Mouse (Mus musculus) skeletal muscle tissue, adult 2 months (tissue): Measurements from ENCODE around the gene Smarca2.
"Not testable (repeated sequence)": the region's sequence is repeated elsewhere in the genome, so short reads cannot be mapped to it uniquely, and the experiment has no call there.

Experiments used
- DNase-seq: peaks from one replicate; pipeline ENCODE4 v3.0.0-alpha.2; 2012; ENCODE audit warnings: low read depth, low spot score

The Smarca2 gene

GRCm38 (mm10) chr19:26616271-26616670 lies 11.4 kb downstream of the Smarca2 start:
- no peak for DNase-seq

DNA sequence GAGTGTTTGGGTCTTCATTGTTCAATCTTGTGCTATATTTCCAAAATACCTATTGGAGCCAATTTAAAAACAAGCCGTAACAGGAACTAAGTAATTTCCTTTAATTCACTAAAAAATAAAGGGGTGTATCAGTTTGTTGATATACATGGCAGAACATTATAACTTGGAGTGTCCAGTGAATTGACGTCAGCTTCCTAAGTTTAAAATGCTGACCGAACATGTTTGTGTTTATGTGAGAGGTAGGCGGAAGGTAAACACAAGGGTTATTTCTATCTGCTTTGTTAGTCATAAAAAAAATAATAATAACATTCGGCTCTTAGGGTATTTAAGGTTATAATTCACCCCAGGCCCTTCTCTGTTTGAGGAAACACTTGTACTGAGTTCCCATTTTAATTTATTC lies 12.4 kb downstream of the Smarca2 start:
- no peak for DNase-seq

DNA sequence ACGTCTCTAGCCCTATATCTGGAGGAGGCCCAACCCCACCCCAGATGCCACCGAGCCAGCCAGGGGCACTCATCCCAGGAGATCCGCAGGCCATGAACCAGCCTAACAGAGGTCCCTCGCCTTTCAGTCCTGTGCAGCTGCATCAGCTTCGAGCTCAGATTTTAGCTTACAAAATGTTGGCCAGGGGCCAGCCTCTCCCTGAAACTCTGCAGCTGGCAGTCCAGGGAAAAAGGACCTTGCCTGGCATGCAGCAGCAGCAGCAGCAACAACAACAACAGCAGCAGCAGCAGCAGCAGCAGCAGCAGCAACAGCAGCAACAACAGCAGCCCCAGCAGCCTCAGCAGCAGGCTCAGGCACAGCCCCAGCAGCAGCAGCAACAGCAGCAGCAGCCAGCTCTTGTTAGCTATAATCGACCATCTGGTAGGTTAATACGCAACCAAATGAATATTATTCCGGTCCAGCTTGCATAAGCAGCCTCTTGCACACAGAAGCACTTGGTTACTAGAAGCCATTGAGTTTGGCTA lies 25.9 kb downstream of the Smarca2 start:
- no peak for DNase-seq

- no peak for DNase-seq
These were observed 27.4 kb downstream of the Smarca2 start for GRCm38 (mm10) chr19:26632228-26632627.

- no peak for DNase-seq
These were observed 35.7 kb downstream of the Smarca2 start for GRCm38 (mm10) chr19:26640556-26640955.

DNA sequence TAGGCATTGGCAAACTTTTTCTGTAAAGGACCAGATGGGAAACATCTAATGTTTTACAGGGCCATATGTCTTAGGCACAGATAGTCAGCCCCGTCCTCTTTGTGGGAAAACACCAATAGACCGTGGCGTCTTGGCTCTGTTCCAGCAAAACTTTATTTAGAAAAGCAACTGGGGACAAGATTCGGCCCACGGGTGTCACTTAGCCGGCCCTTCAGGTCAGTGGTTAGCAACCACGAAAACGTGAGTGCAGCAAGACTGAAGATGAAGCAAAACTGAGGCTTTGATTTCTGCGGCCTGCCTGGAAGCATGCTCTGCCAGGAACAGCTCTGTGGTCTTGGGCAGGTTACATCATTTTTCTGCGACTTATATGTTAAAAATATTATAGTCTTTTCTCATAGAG lies 36.4 kb downstream of the Smarca2 start:
- DNase-seq, result no peak

DNA sequence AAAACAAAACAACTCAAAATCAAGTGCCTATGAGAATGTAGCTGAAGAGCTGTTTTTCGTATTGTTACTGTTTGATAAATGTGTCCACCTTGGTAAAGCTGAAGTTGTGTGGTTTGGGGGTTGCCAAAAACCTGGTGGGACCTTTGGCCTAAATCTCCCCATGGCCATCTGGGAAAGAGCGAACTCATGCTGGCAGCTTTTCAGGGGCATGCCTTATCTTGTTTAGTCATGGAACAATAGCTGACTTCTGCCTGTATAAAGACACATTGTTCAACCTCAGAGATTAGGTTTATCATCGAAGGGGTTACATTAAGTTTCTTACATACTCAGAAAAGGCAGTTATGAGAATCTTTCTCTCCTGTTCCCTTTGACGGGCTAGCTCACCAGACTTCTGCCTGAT lies 38.2 kb downstream of the Smarca2 start:
- no peak for DNase-seq

GRCm38 (mm10) chr19:26643936-26644335 lies 39.1 kb downstream of the Smarca2 start:
- DNase-seq, result no peak

DNA sequence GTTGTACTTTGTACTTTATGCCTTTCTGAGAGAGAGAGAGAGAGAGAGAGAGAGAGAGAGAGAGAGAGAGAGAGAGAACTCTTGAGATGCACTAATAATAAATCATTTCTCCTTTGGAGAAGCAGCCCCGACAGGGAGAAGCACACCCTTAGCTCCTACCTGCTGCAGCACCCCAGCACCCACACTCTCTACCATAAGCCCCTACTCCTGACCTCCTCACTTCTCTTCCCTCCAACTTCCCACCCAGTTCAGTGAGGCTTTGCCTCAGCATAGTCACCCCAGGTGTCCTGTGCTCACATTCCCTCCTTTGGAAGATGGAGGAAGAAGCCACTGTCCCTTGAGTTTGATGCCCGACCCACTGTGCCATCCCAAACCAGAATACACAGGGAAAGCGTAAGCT lies 40.2 kb downstream of the Smarca2 start:
- DNase-seq, result no peak

DNA sequence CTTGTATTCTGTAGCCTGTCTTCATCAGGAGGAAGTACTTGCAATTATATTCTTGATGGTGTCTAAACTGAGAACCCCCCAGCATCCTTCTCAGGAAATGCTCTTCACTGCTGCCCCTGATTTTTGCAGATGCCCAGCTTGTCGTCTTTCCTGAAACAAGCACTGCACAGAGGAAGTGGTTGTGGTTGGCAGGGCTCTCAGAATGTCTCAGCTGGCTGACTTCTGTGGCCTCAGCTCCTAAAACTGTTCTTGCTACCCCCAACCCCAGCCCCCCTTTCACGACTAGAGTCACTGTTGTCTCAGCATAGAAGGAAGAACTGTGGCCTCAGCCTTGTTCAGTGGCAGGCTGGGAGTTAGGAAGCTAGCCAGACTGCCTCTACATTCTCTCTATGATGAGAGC lies 41.3 kb downstream of the Smarca2 start:
- peak; percentile 33 for DNase-seq

DNA sequence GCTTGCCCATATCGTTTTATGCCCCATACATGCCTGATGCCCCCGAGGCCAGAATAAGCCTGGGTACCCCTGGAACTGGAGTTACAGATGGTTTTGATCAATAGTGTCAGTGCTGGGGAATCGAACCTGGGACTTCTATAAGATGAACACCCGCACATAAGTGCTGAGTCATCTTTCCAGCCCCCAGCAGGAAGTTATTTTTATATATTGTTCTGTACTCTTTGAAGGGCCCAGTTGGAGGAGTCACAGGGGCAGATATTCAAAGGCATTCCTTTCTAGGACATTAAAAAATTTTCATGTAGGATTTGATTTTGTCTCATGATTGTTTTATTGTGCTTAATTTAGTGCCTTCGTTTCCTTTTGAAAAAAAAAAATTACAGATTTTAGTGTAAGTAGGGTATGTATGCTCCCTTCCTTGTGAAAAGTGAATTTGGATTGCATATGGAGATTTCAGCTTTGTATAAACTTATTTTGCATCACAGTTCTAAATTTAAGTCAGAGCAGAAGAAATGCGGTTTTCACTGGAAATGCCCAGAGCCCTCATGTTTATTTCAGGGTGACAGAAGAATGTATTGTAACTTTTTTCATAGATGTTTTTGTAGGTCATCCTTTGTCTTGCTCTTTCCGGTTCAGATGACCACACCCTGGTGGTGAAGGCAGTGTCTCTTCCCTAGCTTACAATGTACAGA lies 45.9 kb downstream of the Smarca2 start:
- no peak for DNase-seq

- no peak for DNase-seq
These were observed 53.5 kb downstream of the Smarca2 start for GRCm38 (mm10) chr19:26658324-26658723.

- no peak for DNase-seq
These were observed 55.1 kb downstream of the Smarca2 start for GRCm38 (mm10) chr19:26659976-26660375.

DNA sequence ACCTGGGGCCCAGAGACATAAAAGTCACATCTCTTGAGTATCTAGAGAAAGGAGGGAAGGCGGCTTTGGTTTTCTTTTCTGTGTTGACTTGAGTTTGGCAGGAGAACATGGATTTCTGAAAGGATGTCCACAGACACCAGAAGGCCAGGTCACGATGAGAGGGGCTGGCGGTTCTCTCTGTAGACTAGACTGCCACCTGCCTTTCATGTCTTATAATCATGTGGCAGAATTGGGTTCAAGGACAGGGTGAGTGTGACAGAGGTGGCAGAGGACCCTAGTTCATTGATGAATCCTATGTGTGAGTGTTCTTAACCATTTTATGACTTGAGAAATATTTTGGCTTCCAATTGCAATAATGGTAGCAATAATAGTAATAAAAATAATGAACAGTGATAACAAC lies 56.3 kb downstream of the Smarca2 start:
- no peak for DNase-seq

- no peak for DNase-seq
These were observed 61.5 kb downstream of the Smarca2 start for GRCm38 (mm10) chr19:26666303-26666702.

DNA sequence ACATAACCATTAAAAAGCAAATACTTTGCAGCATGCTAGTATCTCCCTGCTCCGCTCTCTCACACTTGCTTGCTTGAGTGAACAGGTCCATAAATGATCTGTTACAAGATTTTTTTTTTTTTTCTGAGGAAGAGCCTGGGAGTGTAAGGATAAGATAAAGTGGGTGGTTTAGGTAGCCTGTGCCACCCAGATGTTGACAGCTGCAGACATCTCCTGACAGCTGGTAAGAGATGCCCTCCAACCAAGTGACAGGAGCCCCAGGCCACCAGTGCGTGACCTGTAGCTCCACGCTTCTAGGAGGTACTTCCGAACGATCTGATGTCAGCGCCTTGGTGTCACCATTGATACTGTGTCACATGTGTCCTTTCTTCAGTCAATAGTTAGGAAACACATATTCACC lies 65.2 kb downstream of the Smarca2 start:
- DNase-seq, result no peak

DNA sequence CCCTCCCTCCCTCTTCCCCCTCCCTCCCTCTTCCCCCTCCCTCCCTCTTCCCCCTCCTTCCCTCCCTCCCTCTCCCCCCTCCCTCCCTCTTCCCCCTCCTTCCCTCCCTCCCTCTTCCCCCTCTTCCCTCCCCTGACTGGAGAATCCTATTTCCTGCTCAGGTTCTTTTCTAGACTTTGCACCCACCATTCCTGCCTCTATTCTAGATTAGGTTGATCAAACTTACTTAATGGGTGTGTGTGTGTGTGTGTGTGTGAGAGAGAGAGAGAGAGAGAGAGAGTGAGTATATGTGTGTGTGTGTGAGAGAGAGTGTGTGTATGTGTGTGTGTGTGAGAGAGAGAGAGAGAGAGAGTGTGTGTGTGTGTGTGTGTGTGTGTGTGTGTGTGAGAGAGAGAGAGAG lies 66.6 kb downstream of the Smarca2 start:
- not testable (repeated sequence) for DNase-seq

- DNase-seq, result no peak
These were observed 71.1 kb downstream of the Smarca2 start for GRCm38 (mm10) chr19:26675917-26676316.

DNA sequence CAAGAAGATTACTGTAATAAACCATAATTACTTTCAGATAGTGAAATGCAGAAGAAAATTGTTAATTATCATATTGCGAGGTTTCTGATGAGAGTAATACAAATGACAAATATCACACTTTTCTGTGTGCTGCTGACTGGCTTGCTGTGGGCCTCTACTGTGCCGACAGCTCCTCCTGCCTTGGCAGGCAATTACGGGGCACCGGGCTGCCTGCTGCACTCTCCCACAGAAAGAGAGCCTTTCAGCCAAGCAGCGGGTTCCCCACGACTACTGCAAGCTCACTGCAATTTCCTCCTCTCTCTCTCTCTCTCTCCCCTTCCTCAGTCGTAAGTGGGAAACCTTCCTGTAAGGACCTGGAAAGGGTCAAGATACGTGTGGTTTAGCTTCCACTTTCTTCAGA lies 73.7 kb downstream of the Smarca2 start:
- no peak for DNase-seq

DNA sequence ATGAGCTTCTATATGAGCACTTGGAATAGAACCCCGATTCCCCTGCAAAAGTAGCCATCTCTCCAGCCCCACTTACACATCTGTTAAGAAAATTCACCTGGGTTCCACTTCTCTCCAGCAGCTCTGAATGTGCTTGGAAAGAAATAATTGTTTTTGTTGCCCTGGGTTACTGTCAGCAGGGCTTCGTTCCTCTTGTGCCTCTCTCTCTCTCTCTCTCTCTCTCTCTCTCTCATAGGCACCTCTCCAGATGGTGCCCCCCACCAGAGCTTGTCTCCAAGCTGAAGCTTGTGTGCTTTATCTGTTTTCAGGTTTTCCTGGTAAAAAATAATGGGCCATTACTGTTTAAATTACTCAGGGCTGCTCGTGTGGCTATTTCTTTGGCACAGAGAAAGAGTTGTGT lies 74.8 kb downstream of the Smarca2 start:
- no peak for DNase-seq

GRCm38 (mm10) chr19:26681549-26681948 lies 76.7 kb downstream of the Smarca2 start:
- no peak for DNase-seq

DNA sequence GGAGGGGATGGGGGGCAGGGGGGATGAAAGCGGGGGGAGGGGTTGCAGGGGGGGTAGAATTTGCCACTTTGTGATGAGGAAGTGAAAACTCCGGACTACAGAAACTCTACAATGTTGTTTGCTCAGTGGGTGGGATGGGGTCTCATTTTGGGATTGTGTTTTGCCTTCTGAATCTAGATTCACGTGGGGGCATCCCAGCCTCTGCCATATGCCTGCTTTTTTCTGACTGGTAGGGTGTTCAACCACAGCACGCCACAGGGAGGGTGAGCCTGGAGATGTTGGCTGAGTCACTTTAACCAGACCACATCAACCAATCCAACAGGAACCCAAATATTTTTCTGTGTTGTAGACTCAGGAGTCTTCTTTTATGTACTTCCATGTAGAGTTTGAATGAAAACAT lies 77.3 kb downstream of the Smarca2 start:
- DNase-seq, result no peak

GRCm38 (mm10) chr19:26682731-26683130 lies 77.9 kb downstream of the Smarca2 start:
- DNase-seq, result no peak

DNA sequence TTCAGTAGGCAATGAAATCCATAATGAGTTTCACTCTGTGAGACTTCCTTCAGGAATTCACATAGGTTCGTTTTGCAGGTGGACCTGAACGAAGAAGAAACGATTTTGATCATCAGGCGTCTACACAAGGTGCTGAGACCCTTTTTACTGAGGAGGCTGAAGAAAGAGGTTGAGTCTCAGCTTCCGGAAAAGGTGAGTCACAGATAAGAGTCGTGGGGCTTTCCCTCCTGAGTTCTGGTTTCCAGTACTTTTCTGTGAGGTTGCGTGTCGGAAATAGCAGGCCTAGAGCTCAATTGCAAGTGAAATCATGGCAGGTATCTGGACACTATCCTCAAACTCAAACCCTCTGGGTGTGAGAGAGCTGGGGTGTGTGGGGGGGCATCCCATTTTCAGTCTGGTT lies 78.9 kb downstream of the Smarca2 start:
- DNase-seq, result no peak
